Mouse (Mus musculus) mature B cell (primary cell): ENCODE data around the gene Ak3.

Source experiments
- in situ Hi-C: fragments of 300-500 bp; cut with MboI; formaldehyde crosslinking; loops from 2 replicates; pipeline ENCODE4 v1.14.3; 2019

The Ak3 gene

GRCm38 (mm10) chr19:28995366-28995765 is 52.4 kb downstream of the Ak3 start:
- in situ Hi-C loops, result no loop called here

- in situ Hi-C loops, result no loop called here
Observed at GRCm38 (mm10) chr19:28994870-28995269, 52.9 kb downstream of the Ak3 start.

GRCm38 (mm10) chr19:28991391-28991790 is 56.4 kb downstream of the Ak3 start:
- in situ Hi-C loops, result no loop called here

DNA sequence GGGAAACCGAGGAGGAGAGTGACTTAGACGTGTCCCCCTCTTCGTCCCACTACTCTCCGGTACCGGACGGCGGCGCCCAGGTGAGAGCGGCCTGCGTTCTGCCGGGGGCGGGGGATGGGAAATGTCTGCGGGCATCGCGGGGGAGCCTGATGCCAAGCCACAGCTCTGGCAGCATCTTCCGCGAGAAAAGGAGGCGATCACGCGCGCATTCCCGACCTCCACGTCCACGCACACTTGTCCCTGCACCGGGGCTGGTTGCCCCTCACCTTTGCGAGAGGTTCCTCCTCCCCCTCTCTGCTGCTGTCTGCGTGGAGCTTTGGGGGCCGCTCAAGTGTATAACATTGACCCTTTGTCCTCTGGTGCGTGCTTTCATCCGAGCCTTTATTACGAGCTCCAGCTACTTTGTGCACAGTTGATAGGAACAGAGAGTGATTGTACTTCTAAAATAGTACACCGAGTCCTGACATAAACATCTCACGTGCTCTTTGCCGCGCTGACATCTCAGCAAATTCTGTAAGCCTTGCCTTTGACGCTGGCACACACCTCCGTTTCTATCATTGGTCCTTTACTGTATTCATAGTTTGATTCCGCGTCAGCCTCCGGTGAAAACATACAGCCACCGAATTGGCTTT is 57.1 kb downstream of the Ak3 start:
- in situ Hi-C loops, result no loop called here

GRCm38 (mm10) chr19:28990194-28990589 is 57.6 kb downstream of the Ak3 start, which contains the start of gene Cdc37l1:
TSS of gene Cdc37l1 (plus strand) at chr19:28990352.
- in situ Hi-C loops, result no loop called here

- in situ Hi-C loops, result no loop called here
Observed at GRCm38 (mm10) chr19:28989515-28989914, 58.2 kb downstream of the Ak3 start.

GRCm38 (mm10) chr19:28982617-28983016 is 65.1 kb downstream of the Ak3 start:
- in situ Hi-C loops, result no loop called here

DNA sequence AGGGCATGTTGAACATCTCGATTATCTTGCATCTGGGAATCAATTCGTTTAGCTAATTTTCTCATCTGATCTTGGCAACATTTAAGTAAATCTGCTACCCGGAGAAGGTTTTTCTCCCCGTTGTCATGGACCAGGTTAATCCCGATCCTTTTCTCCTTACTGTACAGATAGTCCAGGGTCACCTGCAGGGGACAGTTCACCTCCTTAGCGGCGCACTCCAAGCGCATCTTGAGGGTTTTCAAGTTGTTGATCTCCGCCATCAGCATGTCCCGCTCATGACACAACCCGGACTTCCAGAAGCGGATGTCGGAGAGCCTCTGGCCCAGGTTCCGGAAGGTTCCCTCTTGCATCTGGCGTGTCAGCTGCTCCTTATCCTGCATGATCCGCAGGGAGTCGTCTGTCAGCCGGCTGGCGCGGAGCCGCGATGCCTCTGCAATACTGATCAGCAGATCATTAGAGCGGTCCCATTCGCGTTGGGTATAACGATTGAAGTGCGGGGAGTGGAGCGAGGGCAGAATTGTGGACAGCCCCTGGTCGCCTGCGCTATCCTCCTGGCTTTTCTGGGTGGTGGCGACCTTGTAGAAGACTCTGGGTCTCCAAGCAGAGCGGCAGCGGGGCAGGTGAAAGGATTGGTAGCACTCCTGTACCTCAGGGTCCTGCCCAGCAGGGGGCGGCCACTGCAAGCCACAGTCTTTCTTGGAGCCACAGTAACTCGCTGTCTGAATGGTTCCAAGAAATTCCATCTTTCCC is 72.7 kb downstream of the Ak3 start:
- in situ Hi-C loops, result no loop called here
